Mouse (Mus musculus): ENCODE results near the gene Gm21750.

DNA sequence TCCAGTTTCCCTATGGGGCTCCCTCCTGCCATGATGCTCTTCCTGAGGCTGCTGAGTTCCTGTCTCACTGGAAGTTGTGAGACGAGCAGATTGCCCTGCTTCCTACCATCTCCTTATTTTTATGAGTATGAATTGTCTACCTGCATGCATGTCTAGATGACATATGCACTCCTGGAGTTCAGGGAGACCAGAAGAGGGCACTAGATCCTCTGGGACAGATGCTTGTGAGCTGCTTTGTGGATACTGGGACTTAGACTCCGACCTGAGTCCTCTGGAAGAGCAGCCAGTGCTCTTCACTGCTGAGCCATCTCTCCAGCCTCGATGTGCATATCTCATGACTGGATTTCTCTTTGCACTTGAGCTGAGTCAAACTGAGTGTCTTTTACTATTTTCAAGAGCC, 35.6 kb upstream of the Gm21750 start:
- TF ChIP-seq CTCF (IDR thresholded peaks at IDR 0.05; ENCODE audit: control insufficient read depth, insufficient read depth, low read length) (no peak), POLR2A (IDR thresholded peaks at IDR 0.05; ENCODE audit: borderline replicate concordance, control insufficient read depth, low read depth, low read length) (no peak)
